Mouse (Mus musculus) G1E (cell line): ENCODE measurements at regions not wholly inside any gene's neighbourhood (a gene's known extent, or its start where the extent isn't known, plus 50 kb on each side); places are given as distances from the start of the nearest gene placed in this dataset.

Source experiments
- CTCF ChIP-seq: IDR thresholded peaks from 2 replicates; pipeline ENCODE4 v1.5.1; 2012; ENCODE audit warnings: low read depth, low read length, inconsistent platforms, mixed read lengths
- GATA1 ChIP-seq: IDR thresholded peaks from 2 replicates; pipeline ENCODE4 v1.6.1; 2012; ENCODE audit warnings: borderline replicate concordance, low read length, inconsistent platforms, mixed read lengths
- GATA2 ChIP-seq: IDR thresholded peaks from 2 replicates; pipeline ENCODE4 v1.6.1; 2012; ENCODE audit warnings: low read depth, low read length, inconsistent platforms, borderline replicate concordance
- TAL1 ChIP-seq: conservative IDR thresholded peaks from 2 replicates; pipeline ENCODE4 v1.6.1; 2012; ENCODE audit warnings: low read depth, low read length, inconsistent platforms, mixed read lengths

GRCm38 (mm10) chr13:97396899-97397640 is 156.2 kb downstream of the Enc1 start:
- TF ChIP-seq CTCF: no peak
- no peak for TF ChIP-seq TAL1
- TF ChIP-seq GATA1: no peak
- no peak for TF ChIP-seq GATA2
